Mouse (Mus musculus) hindbrain, embryonic 16.5 days (tissue): ENCODE results near the gene Rhoj. TPM values are rescaled to one million over a fixed set of nuclear protein-coding genes. Genes with fewer than 3 reads are reported as not detected.

Source experiments
- ATAC-seq: fragments of 200-750 bp; cut with Nextera tagmentation; 2 replicates; pipeline ENCODE4 v1.8.0; 2017; ENCODE audit warnings: moderate TSS enrichment, moderate library complexity
- H3K27ac ChIP-seq: fragments of 300-500 bp; sonication (generic); 2 replicates; pipeline ENCODE4 v1.5.1; 2014; ENCODE audit warnings: low read depth, mild to moderate bottlenecking, control low read depth, low read length, moderate library complexity
- H3K27me3 ChIP-seq: fragments of 300-500 bp; sonication (generic); replicated peaks from 2 replicates; pipeline ENCODE4 v1.6.1; 2014; ENCODE audit warnings: low read length; ENCODE audit not compliant: control insufficient read depth, insufficient read depth
- H3K36me3 ChIP-seq: fragments of 300-500 bp; sonication (generic); 2 replicates; pipeline ENCODE4 v1.6.1; 2014; ENCODE audit warnings: mild to moderate bottlenecking, low read length, moderate library complexity, mixed read lengths; ENCODE audit not compliant: control insufficient read depth, insufficient read depth
- H3K4me1 ChIP-seq: fragments of 300-500 bp; sonication (generic); 2 replicates; pipeline ENCODE4 v1.6.1; 2014; ENCODE audit warnings: low read depth, low read length; ENCODE audit not compliant: control insufficient read depth, insufficient read depth
- H3K4me2 ChIP-seq: fragments of 300-500 bp; sonication (generic); 2 replicates; pipeline ENCODE4 v1.6.1; 2014; ENCODE audit warnings: mild to moderate bottlenecking, low read length, control low read depth, moderate library complexity
- H3K4me3 ChIP-seq: fragments of 300-500 bp; sonication (generic); 2 replicates; pipeline ENCODE4 v1.5.1; 2014; ENCODE audit warnings: mild to moderate bottlenecking, low read length, control low read depth, moderate library complexity
- H3K9ac ChIP-seq: fragments of 300-500 bp; sonication (generic); 2 replicates; pipeline ENCODE4 v1.6.1; 2014; ENCODE audit warnings: low read depth, mild to moderate bottlenecking, control low read depth, low read length, moderate library complexity
- H3K9me3 ChIP-seq: fragments of 300-500 bp; sonication (generic); 2 replicates; pipeline ENCODE4 v1.6.1; 2014; ENCODE audit warnings: mild to moderate bottlenecking, low read length, moderate library complexity; ENCODE audit not compliant: control insufficient read depth
- WGBS: fragments of 180-500 bp; shearing (Covaris S2); extraction: QIAGEN DNeasy Blood & Tissue Kit; methylation state at CpG from one replicate; pipeline ENCODE4 v1.1.7; 2014; 5-methylcytosine and 5-hydroxymethylcytosine counted together
- polyA plus RNA-seq: library from polyadenylated mRNA; unstranded; fragments of >200 nt; fragmentation: Nextera tagmentation; extraction: Ambion mirVana; gene quantifications from 2 replicates; pipeline ENCODE4 v1.2.1, GENCODE M21; 2015

Rhoj gene
- polyA plus RNA-seq, 1 experiment from 2014 or later, result 20.8 TPM

- Histone ChIP-seq H3K9ac (no peak overlapping the region), H3K27ac (no peak overlapping the region), H3K9me3 (no peaks in the 10 kb centered on the region), H3K4me3 (no peak overlapping the region), H3K36me3 (no peaks in the 10 kb centered on the region), H3K27me3 (no peaks in the 10 kb centered on the region), H3K4me1 (no peaks in the 10 kb centered on the region), H3K4me2 (no peak overlapping the region)
- WGBS, result 85% methylated on average over 10 of the region's 10 CpGs
- no peak for ATAC-seq
These were observed 66.3 kb downstream of the Rhoj start for GRCm38 (mm10) chr12:75374437-75374836.

GRCm38 (mm10) chr12:75375060-75375459 is 66.9 kb downstream of the Rhoj start:
- Histone ChIP-seq H3K4me3 (no peak overlapping the region), H3K4me1 (no peaks in the 10 kb centered on the region), H3K27me3 (no peaks in the 10 kb centered on the region), H3K27ac (no peak overlapping the region), H3K9ac (no peak overlapping the region), H3K4me2 (no peak overlapping the region), H3K36me3 (no peaks in the 10 kb centered on the region), H3K9me3 (no peaks in the 10 kb centered on the region)
- 71% methylated on average over 12 of the region's 12 CpGs for WGBS
- ATAC-seq, result peak; percentile 60

GRCm38 (mm10) chr12:75376126-75376525 is 68.0 kb downstream of the Rhoj start:
- no peak overlapping the region for H3K9ac ChIP-seq
- H3K27me3 ChIP-seq, result no peaks in the 10 kb centered on the region
- H3K9me3 ChIP-seq, result no peaks in the 10 kb centered on the region
- WGBS, result 74% methylated on average over 6 of the region's 6 CpGs
- no peak overlapping the region for H3K27ac ChIP-seq
- H3K4me1 ChIP-seq, result no peaks in the 10 kb centered on the region
- no peaks in the 10 kb centered on the region for H3K36me3 ChIP-seq
- no peak overlapping the region for H3K4me3 ChIP-seq
- peak; percentile 45; the same call in 1 of the 2 replicates for ATAC-seq
- no peak overlapping the region for H3K4me2 ChIP-seq

GRCm38 (mm10) chr12:75386731-75387130 is 78.6 kb downstream of the Rhoj start:
- Histone ChIP-seq H3K4me1 (no peaks in the 10 kb centered on the region), H3K27me3 (no peaks in the 10 kb centered on the region), H3K4me3 (no peak overlapping the region), H3K9me3 (no peaks in the 10 kb centered on the region), H3K4me2 (no peak overlapping the region), H3K9ac (no peak overlapping the region), H3K36me3 (no peaks in the 10 kb centered on the region), H3K27ac (no peak overlapping the region)
- WGBS, result 89% methylated on average over 9 of the region's 9 CpGs
- no peak for ATAC-seq

GRCm38 (mm10) chr12:75387156-75387555 is 79.0 kb downstream of the Rhoj start:
- no peak overlapping the region for H3K4me2 ChIP-seq
- H3K36me3 ChIP-seq, result no peaks in the 10 kb centered on the region
- H3K4me3 ChIP-seq, result no peak overlapping the region
- no peak for ATAC-seq
- H3K27me3 ChIP-seq, result no peaks in the 10 kb centered on the region
- no peaks in the 10 kb centered on the region for H3K4me1 ChIP-seq
- 85% methylated on average over 8 of the region's 8 CpGs for WGBS
- H3K9ac ChIP-seq, result no peak overlapping the region
- H3K9me3 ChIP-seq, result no peaks in the 10 kb centered on the region
- H3K27ac ChIP-seq, result no peak overlapping the region

GRCm38 (mm10) chr12:75387846-75388245 is 79.7 kb downstream of the Rhoj start:
- no peaks in the 10 kb centered on the region for H3K9me3 ChIP-seq
- H3K4me1 ChIP-seq, result no peaks in the 10 kb centered on the region
- no peaks in the 10 kb centered on the region for H3K27me3 ChIP-seq
- H3K36me3 ChIP-seq, result no peaks in the 10 kb centered on the region
- H3K4me3 ChIP-seq, result no peak overlapping the region
- ATAC-seq, result no peak
- WGBS, result 94% methylated on average over 15 of the region's 15 CpGs
- no peak overlapping the region for H3K9ac ChIP-seq
- no peak overlapping the region for H3K27ac ChIP-seq
- H3K4me2 ChIP-seq, result no peak overlapping the region

GRCm38 (mm10) chr12:75388521-75388920 is 80.4 kb downstream of the Rhoj start:
- no peak overlapping the region for H3K9ac ChIP-seq
- no peak overlapping the region for H3K4me3 ChIP-seq
- no peak overlapping the region for H3K27ac ChIP-seq
- WGBS, result 95% methylated on average over 9 of the region's 9 CpGs
- ATAC-seq, result no peak
- no peaks in the 10 kb centered on the region for H3K27me3 ChIP-seq
- H3K4me2 ChIP-seq, result no peak overlapping the region
- H3K4me1 ChIP-seq, result no peaks in the 10 kb centered on the region
- no peaks in the 10 kb centered on the region for H3K9me3 ChIP-seq
- H3K36me3 ChIP-seq, result no peaks in the 10 kb centered on the region

- H3K4me2 ChIP-seq, result peak overlapping the region; percentile 47
- no peaks in the 10 kb centered on the region for H3K36me3 ChIP-seq
- peak overlapping the region; percentile 37; the same call in 1 of the 2 replicates for H3K9ac ChIP-seq
- no peaks in the 10 kb centered on the region for H3K9me3 ChIP-seq
- 40% methylated on average over 20 of the region's 20 CpGs for whole genome bisulfite sequencing
- H3K4me1 ChIP-seq, result no peaks in the 10 kb centered on the region
- H3K27me3 ChIP-seq, result no peaks in the 10 kb centered on the region
- no peak overlapping the region for H3K27ac ChIP-seq
- peak overlapping the region; percentile 24 for H3K4me3 ChIP-seq
- ATAC-seq, result peak; percentile 77
These were observed 81.4 kb downstream of the Rhoj start for GRCm38 (mm10) chr12:75389308-75390135.

- H3K9me3 ChIP-seq, result no peaks in the 10 kb centered on the region
- H3K4me3 ChIP-seq, result no peak overlapping the region
- H3K4me2 ChIP-seq, result no peak overlapping the region
- no peak for ATAC-seq
- 82% methylated on average over 9 of the region's 9 CpGs for WGBS
- H3K36me3 ChIP-seq, result no peaks in the 10 kb centered on the region
- H3K27me3 ChIP-seq, result no peaks in the 10 kb centered on the region
- no peak overlapping the region for H3K9ac ChIP-seq
- H3K4me1 ChIP-seq, result no peaks in the 10 kb centered on the region
- H3K27ac ChIP-seq, result no peak overlapping the region
These were observed 83.4 kb downstream of the Rhoj start for GRCm38 (mm10) chr12:75391526-75391925.
